Mouse (Mus musculus): ENCODE data around the gene Hdac9.

Hdac9 gene

GRCm38 (mm10) chr12:34587171-34587570 is 329.7 kb downstream of the Hdac9 start:
- no peak for DNase-seq

GRCm38 (mm10) chr12:34582522-34582921 is 334.4 kb downstream of the Hdac9 start:
- no peak for DNase-seq

GRCm38 (mm10) chr12:34579220-34579619 is 337.7 kb downstream of the Hdac9 start:
- DNase-seq: no peak

GRCm38 (mm10) chr12:34571069-34571468 is 345.8 kb downstream of the Hdac9 start:
- no peak for DNase-seq

- DNase-seq: no peak
These were observed 347.4 kb downstream of the Hdac9 start for GRCm38 (mm10) chr12:34569472-34569871.

- DNase-seq: no peak
These were observed 347.8 kb downstream of the Hdac9 start for GRCm38 (mm10) chr12:34569052-34569451.

- DNase-seq: no peak
These were observed 354.6 kb downstream of the Hdac9 start for GRCm38 (mm10) chr12:34562331-34562730.

GRCm38 (mm10) chr12:34559001-34559400 is 357.9 kb downstream of the Hdac9 start:
- no peak for DNase-seq

GRCm38 (mm10) chr12:34554803-34555202 is 362.1 kb downstream of the Hdac9 start:
- no peak for DNase-seq

GRCm38 (mm10) chr12:34550268-34550667 is 366.6 kb downstream of the Hdac9 start:
- DNase-seq: no peak

- DNase-seq: peak; percentile 39 to 46
These were observed 387.7 kb downstream of the Hdac9 start for GRCm38 (mm10) chr12:34529165-34529545.

GRCm38 (mm10) chr12:34528201-34529164 is 388.4 kb downstream of the Hdac9 start:
- DNase-seq: peak; percentile 53 to 58

- peak in 1 of 2 experiments; percentile 9 for DNase-seq
These were observed 389.1 kb downstream of the Hdac9 start for GRCm38 (mm10) chr12:34527761-34528160.

GRCm38 (mm10) chr12:34521468-34521867 is 395.4 kb downstream of the Hdac9 start:
- DNase-seq: no peak

GRCm38 (mm10) chr12:34516769-34517562 is 399.9 kb downstream of the Hdac9 start:
- DNase-seq: no peak

GRCm38 (mm10) chr12:34506345-34506744 is 410.6 kb downstream of the Hdac9 start:
- no peak for DNase-seq

- DNase-seq: no peak
These were observed 417.9 kb downstream of the Hdac9 start for GRCm38 (mm10) chr12:34498751-34499626.

GRCm38 (mm10) chr12:34498331-34498730 is 418.6 kb downstream of the Hdac9 start:
- DNase-seq: no peak

- no peak for DNase-seq
These were observed 419.2 kb downstream of the Hdac9 start for GRCm38 (mm10) chr12:34497702-34498101.

GRCm38 (mm10) chr12:34495940-34496339 is 421.0 kb downstream of the Hdac9 start:
- no peak for DNase-seq

- DNase-seq: no peak
These were observed 427.3 kb downstream of the Hdac9 start for GRCm38 (mm10) chr12:34489629-34490028.

GRCm38 (mm10) chr12:34487666-34488065 is 429.2 kb downstream of the Hdac9 start:
- no peak for DNase-seq

GRCm38 (mm10) chr12:34487021-34487420 is 429.9 kb downstream of the Hdac9 start:
- DNase-seq: no peak

Data from cerebellum, adult 18-20 months (tissue).